26 mouse cellular contexts compared by ENCODE assay signal in genomic region chr2:146630179-146630578, GRCm38 (mm10).
"Had no signal": no experiment of that assay in that cellular context is flagged by ENCODE, and none has a peak within 500 bp of the region (broad histone marks: within the 10 kb centered on the region; RNA-seq: fewer than 3 reads in every experiment).

No protein-coding gene starts in this region.

- H3K27ac ChIP-seq: gastrocnemius, adult 2 months; heart, adult 2 months; heart, embryonic 13.5 days; heart, embryonic 15.5 days; hindbrain, embryonic 10.5 days; hindbrain, embryonic 12.5 days; hindbrain, embryonic 14.5 days; hindbrain, postnatal 0 days; layer of hippocampus, adult 2 months; left cerebral cortex, adult 2 months; limb, embryonic 10.5 days; limb, embryonic 12.5 days; liver, embryonic 13.5 days; liver, embryonic 15.5 days had no signal

- H3K9me3 ChIP-seq: heart, embryonic 13.5 days; heart, embryonic 15.5 days; hindbrain, embryonic 10.5 days; hindbrain, embryonic 12.5 days; limb, embryonic 10.5 days; limb, embryonic 12.5 days; liver, embryonic 13.5 days; liver, embryonic 15.5 days had no signal

- ATAC-seq: hindbrain, postnatal 0 days; intestine, embryonic 16.5 days had no signal

- H3K4me3 ChIP-seq: gastrocnemius, adult 2 months; heart, adult 2 months; heart, embryonic 13.5 days; heart, embryonic 15.5 days; hindbrain, embryonic 10.5 days; hindbrain, embryonic 12.5 days; layer of hippocampus, adult 2 months; left cerebral cortex, adult 2 months; limb, embryonic 10.5 days; limb, embryonic 12.5 days; liver, embryonic 13.5 days; liver, embryonic 15.5 days had no signal

- H3K27me3 ChIP-seq: liver, embryonic 13.5 days; liver, embryonic 15.5 days had no signal

- H3K4me1 ChIP-seq: heart, embryonic 13.5 days; heart, embryonic 15.5 days; limb, embryonic 12.5 days had no signal

- DNase-seq: gastrocnemius, adult 2 months; gastrocnemius, postnatal 10 days; gastrocnemius, postnatal 25 days; heart, adult 2 months; heart, postnatal 4 days; kidney, adult 11 months; kidney, adult 2 months; kidney, postnatal 10 days; kidney, postnatal 25 days; kidney, postnatal 4 days; liver; liver, embryonic 13.5 days had no signal

- H3K4me2 ChIP-seq: heart, embryonic 11.5 days; heart, embryonic 13.5 days; heart, embryonic 15.5 days; hindbrain, embryonic 12.5 days; hindbrain, embryonic 14.5 days; limb, embryonic 12.5 days; liver, embryonic 11.5 days; liver, embryonic 13.5 days; liver, embryonic 15.5 days had no signal

- H3K9ac ChIP-seq: heart, embryonic 13.5 days; heart, embryonic 15.5 days; hindbrain, embryonic 12.5 days; hindbrain, embryonic 14.5 days; limb, embryonic 12.5 days; liver, embryonic 13.5 days; liver, embryonic 15.5 days had no signal

- H3K36me3 ChIP-seq: heart, embryonic 13.5 days; heart, embryonic 15.5 days; hindbrain, embryonic 10.5 days; hindbrain, embryonic 12.5 days; limb, embryonic 10.5 days; limb, embryonic 12.5 days; liver, embryonic 13.5 days; liver, embryonic 15.5 days had no signal
